Mouse (Mus musculus) kidney, adult 2 months (tissue): ENCODE data around the gene Tmem238. TPM values are rescaled to one million over a fixed set of nuclear protein-coding genes. Genes with fewer than 3 reads are reported as not detected.

Experiments
- DNase-seq: peaks from one replicate; pipeline ENCODE4 v3.0.0; 2021
- H3K27ac ChIP-seq: fragments of 200-500 bp; 2 replicates; pipeline ENCODE4 v1.5.1; 2012; ENCODE audit warnings: low read depth, low read length, control low read depth, inconsistent platforms; ENCODE audit not compliant: insufficient read depth
- H3K27me3 ChIP-seq: fragments of 200-500 bp; replicated peaks from 2 replicates; pipeline ENCODE4 v1.6.1; 2012; ENCODE audit warnings: mild to moderate bottlenecking, moderate library complexity, low read length, inconsistent platforms; ENCODE audit not compliant: control insufficient read depth, insufficient read depth
- H3K36me3 ChIP-seq: fragments of 200-500 bp; 2 replicates; pipeline ENCODE4 v1.6.1; 2012; ENCODE audit warnings: mild to moderate bottlenecking, moderate library complexity, low read length, inconsistent platforms; ENCODE audit not compliant: control insufficient read depth, insufficient read depth
- H3K4me1 ChIP-seq: fragments of 200-500 bp; 2 replicates; pipeline ENCODE4 v1.6.1; 2011; ENCODE audit warnings: low read length; ENCODE audit not compliant: control insufficient read depth, insufficient read depth
- H3K4me3 ChIP-seq: fragments of 200-500 bp; 2 replicates; pipeline ENCODE4 v1.5.1; 2011; ENCODE audit warnings: mild to moderate bottlenecking, low read depth, low read length, control low read depth; ENCODE audit not compliant: insufficient read depth
- CTCF ChIP-seq: fragments of 200-500 bp; conservative IDR thresholded peaks from 2 replicates; pipeline ENCODE4 v1.5.1; 2011; ENCODE audit warnings: low read depth, mild to moderate bottlenecking, control low read depth, low read length, moderate library complexity, mixed read lengths; ENCODE audit not compliant: insufficient read depth, insufficient read length
- POLR2A ChIP-seq: fragments of 200-500 bp; IDR thresholded peaks from one replicate; pipeline ENCODE4 v1.6.1; 2011; ENCODE audit warnings: low read depth, low read length, control low read depth
- WGBS: fragments of 180-500 bp; shearing (Covaris S2); methylation state at CpG from one replicate; pipeline ENCODE4 v1.1.7; 2018; 5-methylcytosine and 5-hydroxymethylcytosine counted together
- polyA plus RNA-seq: library from polyadenylated mRNA; depleted of rRNA; stranded (reverse); fragments of >200 nt; gene quantifications from 2 replicates; pipeline ENCODE4 v1.2.3, GENCODE M21; 2012

Tmem238 gene
- polyA plus RNA-seq, 1 experiment: 57.8 TPM

DNA sequence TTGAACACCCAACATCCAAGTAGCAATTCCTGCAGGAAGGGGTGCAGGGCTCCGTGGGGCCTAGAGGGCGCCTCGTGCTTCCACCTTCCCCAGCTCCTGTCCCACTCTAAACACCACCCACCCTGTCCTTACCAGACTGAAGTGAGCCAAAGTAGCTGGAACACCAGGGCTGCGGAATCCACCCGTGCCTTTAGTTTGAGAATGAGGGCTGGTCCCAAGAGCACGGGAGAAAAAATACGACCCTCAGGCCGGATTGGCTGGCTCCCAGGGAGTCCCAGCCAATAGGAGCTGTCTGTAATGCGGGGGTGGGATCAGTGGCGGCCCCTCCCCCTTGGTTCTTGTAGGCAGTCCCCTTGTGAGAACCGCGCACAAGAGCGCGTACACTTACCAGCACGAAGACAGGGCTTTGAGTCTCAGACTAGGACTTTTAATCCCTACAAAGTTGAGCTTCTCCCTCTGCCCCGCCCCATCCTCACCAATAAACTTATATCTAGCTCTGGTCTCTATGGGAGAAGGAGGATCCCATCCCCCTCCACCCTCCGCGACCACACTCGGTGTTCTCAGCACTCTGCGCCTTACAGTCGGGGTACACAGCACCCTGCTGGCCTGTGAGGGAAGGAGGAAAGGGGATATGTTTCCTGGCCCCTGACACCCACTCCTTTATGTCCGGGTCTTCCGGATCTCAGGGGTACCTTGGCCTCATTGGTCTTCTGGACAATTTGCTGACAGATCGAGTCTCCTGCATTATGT lies 36.5 kb downstream of the Tmem238 start, which contains the start of gene Cox6b2:
TSS of gene Cox6b2 (minus strand) at position 274 of the 750 bp plus-strand sequence.
- 6% methylated on average over 24 of the region's 24 CpGs for WGBS
- peak; percentile 83 for DNase-seq
- Histone ChIP-seq H3K27ac (no peak within 1 kb of the TSS), H3K36me3 (no peaks in the 10 kb centered on the region), H3K27me3 (no peaks in the 10 kb centered on the region), H3K4me1 (peaks cover 5% of the 10 kb centered on the region; the same call in 1 of the 2 replicates), H3K4me3 (peak within 1 kb of the TSS; percentile 28)
- no peak for TF ChIP-seq POLR2A
- TF ChIP-seq CTCF: no peak

DNA sequence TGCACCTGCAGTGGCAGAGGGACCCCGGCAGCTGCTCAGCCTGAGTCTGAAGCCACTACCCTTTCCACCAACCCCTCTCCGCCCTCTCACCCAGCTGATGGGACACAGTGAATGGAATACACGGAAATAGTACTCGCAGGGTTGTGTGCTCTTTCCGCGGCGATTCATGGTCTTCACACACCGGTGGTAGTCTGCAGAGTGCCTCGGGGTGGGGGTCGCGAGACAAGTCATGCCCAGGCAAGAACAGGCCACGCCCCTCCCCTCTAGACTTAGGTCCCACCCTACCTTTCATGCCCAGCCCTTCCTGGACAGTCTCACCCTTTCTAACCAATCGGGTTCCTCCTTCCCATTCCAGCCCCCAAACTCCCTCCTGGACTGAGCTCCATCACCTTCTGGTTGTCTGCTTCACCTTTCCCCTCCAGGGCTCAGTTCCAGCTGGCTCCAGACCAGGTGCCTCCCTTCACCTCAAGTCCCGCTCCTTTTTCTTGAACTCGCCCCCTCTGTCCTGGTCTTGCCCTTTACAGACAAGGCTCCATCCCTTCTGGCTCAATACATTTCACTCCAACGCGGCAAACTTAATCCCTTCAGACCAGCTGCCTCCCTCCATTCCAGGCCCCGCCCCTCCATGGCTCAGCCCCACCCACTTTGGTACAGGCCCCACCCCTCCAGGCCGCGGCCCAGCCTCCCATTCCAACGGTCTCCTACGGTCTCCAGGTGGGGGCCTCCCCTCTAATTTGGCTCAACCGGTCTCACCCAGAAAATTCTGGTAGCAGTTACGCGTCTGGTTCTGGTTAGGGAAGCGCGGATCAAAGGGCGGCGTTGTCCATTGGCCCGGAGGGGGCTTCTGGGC lies 37.3 kb downstream of the Tmem238 start:
- WGBS: 2% methylated on average over 30 of the region's 30 CpGs
- no peaks in the 10 kb centered on the region for H3K36me3 ChIP-seq
- no peaks in the 10 kb centered on the region for H3K27me3 ChIP-seq
- DNase-seq: peak; percentile 58
- no peak for TF ChIP-seq CTCF
- no peak for TF ChIP-seq POLR2A
- peak overlapping the region; percentile 28 for H3K4me3 ChIP-seq
- no peak overlapping the region for H3K27ac ChIP-seq
- H3K4me1 ChIP-seq: peaks cover 5% of the 10 kb centered on the region; the same call in 1 of the 2 replicates

DNA sequence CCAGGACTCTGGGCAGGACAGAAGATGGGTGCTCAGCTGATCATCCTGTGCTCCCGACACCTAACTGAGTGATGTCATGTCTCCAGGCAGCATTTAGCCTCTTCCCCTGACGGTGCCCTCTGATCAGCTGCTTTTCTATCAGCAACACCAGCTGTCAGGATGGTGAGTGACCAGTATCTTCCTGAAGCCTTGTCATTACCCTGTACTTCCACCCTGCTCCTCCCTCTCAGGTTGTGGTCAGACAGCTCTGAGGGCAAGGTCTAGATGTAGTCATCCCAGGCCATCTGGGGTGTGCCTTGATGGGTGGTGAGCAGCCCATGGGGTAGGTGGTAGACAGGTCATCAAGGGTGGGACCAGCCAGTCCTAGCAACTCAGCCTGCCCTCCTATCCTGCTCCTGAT lies 40.3 kb downstream of the Tmem238 start:
- DNase-seq: no peak
- H3K36me3 ChIP-seq: no peaks in the 10 kb centered on the region
- no peak overlapping the region for H3K27ac ChIP-seq
- peaks cover 5% of the 10 kb centered on the region; the same call in 1 of the 2 replicates for H3K4me1 ChIP-seq
- TF ChIP-seq CTCF (no peak), POLR2A (no peak)
- H3K4me3 ChIP-seq: no peak overlapping the region
- 54% methylated on average over 2 of the region's 2 CpGs for WGBS
- no peaks in the 10 kb centered on the region for H3K27me3 ChIP-seq

DNA sequence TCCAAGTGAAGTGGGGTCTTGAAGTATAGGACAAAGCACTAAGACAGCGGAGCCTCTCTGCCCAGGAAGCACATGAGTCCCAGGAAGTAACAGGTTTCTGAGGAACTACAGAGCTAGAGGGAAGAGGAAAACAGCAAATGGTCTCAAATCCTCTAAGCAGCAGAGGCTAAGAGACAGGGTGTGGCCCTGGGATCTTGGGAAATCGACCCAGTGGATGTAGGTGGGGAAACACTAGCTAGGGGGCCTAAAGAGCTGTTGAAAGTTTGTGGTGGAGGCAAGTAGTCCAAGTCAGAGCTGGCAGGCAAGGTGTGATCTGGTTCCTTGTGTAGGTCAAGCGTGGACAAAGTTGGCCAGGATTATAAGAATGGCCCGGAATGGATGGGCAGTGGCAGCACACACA lies 41.1 kb downstream of the Tmem238 start:
- WGBS: 73% methylated on average over 4 of the region's 4 CpGs
- no peak overlapping the region for H3K27ac ChIP-seq
- H3K36me3 ChIP-seq: no peaks in the 10 kb centered on the region
- no peak for DNase-seq
- H3K4me1 ChIP-seq: peaks cover 5% of the 10 kb centered on the region; the same call in 1 of the 2 replicates
- no peaks in the 10 kb centered on the region for H3K27me3 ChIP-seq
- no peak overlapping the region for H3K4me3 ChIP-seq
- TF ChIP-seq CTCF: no peak
- no peak for TF ChIP-seq POLR2A

DNA sequence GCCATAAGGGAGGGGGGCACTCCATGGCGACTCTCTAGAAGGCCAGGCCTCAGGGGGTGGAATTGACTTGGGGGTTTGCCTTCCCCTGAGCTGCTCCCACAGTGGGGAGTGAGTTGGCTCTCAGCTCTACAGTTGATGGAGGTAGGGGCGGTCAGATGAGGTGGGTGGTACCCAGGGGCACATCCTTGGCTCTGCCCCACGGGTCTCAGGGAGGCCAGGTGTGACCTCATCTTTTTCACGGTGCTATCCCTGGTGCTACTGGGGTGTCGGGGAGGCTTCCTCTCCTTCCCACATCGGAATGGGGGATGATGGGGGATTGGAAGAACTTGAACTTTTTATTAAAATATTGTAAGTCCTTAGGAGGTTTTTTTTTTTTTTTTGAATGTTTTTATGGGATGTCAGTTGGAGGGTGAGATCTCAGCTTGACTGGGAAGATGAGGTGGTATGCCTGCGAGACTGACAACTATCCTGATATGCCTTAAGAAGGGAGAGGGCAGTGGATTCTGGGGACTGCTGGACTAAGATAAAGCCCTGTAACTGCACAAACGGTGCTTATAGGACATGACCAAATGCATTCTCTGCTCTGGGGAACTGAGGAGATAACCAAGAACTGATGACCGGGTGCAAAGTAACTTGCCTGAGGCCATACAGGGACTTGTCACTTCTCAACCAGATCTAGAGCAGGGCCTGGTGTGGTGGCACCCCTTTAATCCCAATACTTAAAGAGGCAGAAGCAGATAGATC lies 42.1 kb downstream of the Tmem238 start:
- WGBS: 79% methylated on average over 9 of the region's 9 CpGs
- no peak for TF ChIP-seq POLR2A
- TF ChIP-seq CTCF: no peak
- Histone ChIP-seq H3K4me3 (no peak overlapping the region), H3K27ac (no peak overlapping the region), H3K27me3 (no peaks in the 10 kb centered on the region), H3K36me3 (no peaks in the 10 kb centered on the region; the same call in 1 of the 2 replicates), H3K4me1 (peaks cover 5% of the 10 kb centered on the region; the same call in 1 of the 2 replicates)
- no peak for DNase-seq

DNA sequence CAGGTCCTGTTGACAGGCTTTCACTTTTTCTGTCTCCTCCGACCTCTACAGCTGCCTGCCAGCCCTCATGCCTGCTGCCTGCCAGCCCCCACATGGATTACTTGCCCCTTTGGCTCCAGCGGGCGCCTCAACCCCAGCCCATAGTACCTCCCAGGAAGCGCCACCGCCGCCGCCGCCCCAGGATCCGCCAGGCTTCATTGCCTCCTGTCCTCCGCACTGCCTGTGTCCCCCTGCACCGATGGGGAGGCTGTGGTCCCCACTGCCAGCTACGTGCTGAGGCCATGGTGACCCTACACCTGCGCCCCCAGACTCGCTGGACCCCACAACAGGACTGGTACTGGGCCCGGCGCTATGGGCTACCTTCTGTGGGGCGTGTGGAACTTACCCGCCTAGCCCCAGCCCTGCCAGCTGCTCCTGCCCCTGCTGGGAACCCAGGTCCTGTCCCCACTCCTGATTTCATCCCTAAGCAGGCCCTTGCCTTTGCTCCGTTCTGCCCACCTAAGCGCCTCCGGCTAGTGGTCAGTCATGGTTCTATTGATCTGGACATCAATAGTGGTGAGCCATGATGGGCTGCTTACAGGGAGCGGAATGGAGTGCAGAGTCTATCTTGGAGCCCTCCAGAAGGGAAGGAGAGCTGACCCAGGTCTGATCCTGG lies 43.0 kb downstream of the Tmem238 start:
- TF ChIP-seq POLR2A (no peak), CTCF (no peak)
- DNase-seq: no peak
- 90% methylated on average over 22 of the region's 22 CpGs for WGBS
- no peak overlapping the region for H3K27ac ChIP-seq
- H3K4me1 ChIP-seq: peaks cover under 1% of the 10 kb centered on the region; the same call in 1 of the 2 replicates
- H3K36me3 ChIP-seq: no peaks in the 10 kb centered on the region; the same call in 1 of the 2 replicates
- H3K27me3 ChIP-seq: no peaks in the 10 kb centered on the region
- H3K4me3 ChIP-seq: no peak overlapping the region
